Mouse (Mus musculus): ENCODE results near the gene Herc2. TPM values are rescaled to one million over a fixed set of nuclear protein-coding genes. Genes with fewer than 3 reads are reported as not detected.
"Not testable (repeated sequence)": the region's sequence is repeated elsewhere in the genome, so short reads cannot be mapped to it uniquely, and the experiment has no call there.

The Herc2 gene
- polyA plus RNA-seq (2012; rRNA removed) = 21.4 and 23.8 TPM in 2 replicates

DNA sequence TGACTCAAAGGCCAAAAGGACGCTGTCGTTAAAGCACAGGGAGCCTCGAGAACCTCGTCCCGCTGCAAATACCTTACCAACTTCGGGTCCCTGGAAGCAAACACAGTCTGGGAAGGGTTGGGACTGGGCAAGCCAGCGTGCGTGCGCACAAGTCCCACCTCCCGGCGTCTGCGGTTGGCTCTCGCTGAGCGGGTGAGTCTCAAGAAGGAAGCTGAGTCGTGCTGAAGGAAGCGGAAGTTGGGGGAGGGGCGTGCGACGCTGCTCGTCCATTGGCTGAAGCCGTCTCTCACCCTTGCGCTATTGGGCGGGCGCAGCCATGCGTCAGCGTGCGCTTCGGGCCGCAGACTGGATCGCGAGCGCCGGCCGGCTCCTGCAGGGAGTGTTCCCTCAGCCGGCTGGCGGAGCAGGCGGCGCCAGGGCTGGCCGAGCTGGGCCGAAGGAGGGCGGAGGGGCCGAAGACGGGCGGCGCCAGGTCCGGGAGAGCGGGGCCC, at the start of gene Herc2:
TSS of gene Herc2 (plus strand) at position 366 of the 491 bp plus-strand sequence.
- DNase-seq (ENCODE audit: low read depth) = peak; percentile 83

GRCm38 (mm10) chr7:56010318-56011017, 39.5 kb upstream of the Herc2 start:
- DNase-seq (ENCODE audit: low read depth) = no peak

- DNase-seq (ENCODE audit: low read depth) = no peak
Observed at GRCm38 (mm10) chr7:56011018-56011333, 39.0 kb upstream of the Herc2 start.

DNA sequence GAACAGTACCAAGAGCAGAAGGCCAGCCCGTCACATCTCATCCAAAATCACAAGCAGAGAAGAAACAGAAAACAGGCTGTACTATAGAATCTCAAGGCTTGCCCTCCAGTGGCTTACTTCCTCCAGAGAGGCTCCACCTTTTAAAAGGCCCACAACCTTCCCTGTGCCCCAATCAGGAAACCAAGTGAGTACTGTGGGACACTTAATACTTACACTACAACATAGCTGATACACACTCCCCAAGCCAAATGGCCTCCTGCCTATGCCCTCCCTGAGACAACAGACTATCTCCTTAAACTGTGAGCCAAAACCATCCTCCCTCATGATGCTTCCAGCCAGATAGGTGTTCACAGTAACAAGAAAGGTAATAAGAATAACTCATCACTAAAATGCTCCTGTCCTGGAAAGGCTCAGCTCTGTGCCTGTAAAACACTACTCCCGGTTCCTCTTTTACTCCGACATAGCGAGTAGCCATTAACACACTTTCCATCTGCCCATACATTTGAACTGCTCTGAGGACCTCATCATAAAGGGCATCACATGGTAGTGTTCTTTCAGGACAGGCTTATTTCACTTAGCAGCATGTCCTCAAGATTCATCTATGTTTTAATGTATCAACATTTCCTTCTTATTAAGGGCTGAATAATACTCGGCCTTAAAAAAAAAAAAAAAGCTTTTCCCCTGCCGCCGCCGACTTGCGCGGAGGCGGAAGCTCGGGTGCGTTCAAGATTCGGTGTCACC, 36.6 kb upstream of the Herc2 start:
- DNase-seq (ENCODE audit: low read depth) = no peak

GRCm38 (mm10) chr7:56014002-56014702, 35.8 kb upstream of the Herc2 start:
- not testable (repeated sequence) for DNase-seq (ENCODE audit: low read depth)

GRCm38 (mm10) chr7:56015172-56015571, 34.8 kb upstream of the Herc2 start:
- DNase-seq (ENCODE audit: low read depth) = no peak

- no peak for DNase-seq (ENCODE audit: low read depth)
Observed at GRCm38 (mm10) chr7:56015837-56016236, 34.2 kb upstream of the Herc2 start.

DNA sequence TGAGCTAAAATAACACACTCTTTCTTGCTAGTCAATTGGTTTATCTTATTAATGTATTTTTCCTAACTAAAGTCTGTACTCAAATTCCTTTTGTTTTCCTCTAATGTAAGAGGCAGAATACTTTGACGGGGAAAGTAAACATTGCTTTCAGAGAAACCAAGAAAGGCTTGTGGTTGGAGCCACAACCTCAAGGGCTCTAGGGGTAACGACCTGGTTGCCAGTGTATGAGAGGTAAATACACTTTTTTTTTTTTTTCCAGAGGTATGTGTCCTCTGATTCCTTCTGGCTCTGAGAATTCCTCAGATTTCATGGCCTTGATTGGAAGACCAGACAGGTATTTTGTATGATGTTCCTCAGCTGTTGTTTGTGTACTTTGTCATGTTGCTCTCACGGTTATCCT, 32.2 kb upstream of the Herc2 start:
- no peak for DNase-seq (ENCODE audit: low read depth)

DNA sequence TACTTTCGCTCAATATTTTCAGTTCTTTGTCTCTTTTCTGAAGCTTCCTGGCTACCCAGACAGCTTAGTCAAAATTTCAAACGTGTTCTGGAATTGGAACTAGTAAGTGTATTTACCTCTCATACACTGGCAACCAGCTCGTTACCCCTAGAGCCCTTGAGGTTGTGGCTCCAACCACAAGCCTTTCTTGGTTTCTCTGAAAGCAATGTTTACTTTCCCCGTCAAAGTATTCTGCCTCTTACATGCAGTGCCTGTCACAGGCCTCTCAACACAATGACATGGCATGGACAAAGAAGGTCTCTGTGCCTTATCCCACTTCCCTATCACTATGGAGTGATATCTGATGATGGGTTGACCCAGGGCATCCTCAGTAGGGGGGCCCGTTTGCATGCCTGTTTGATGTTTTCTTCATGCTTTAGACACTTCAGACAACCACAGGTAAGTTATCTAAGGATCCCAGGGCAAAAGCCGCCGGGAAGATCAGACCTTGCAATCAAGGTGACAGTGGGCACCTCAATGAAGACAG, 31.5 kb upstream of the Herc2 start:
- DNase-seq (ENCODE audit: low read depth) = no peak

GRCm38 (mm10) chr7:56018972-56019929, 30.7 kb upstream of the Herc2 start:
- no peak for DNase-seq (ENCODE audit: low read depth)

- DNase-seq (ENCODE audit: low read depth) = no peak
Observed at GRCm38 (mm10) chr7:56019930-56020253, 30.1 kb upstream of the Herc2 start, which contains the start of gene Nipa1. Gene Nipa1, minus strand, starts transcription at chr7:56019954.

GRCm38 (mm10) chr7:56023586-56023985, 26.4 kb upstream of the Herc2 start:
- no peak for DNase-seq (ENCODE audit: low read depth)

- no peak for DNase-seq (ENCODE audit: low read depth)
Observed at GRCm38 (mm10) chr7:56042353-56042752, 7.6 kb upstream of the Herc2 start.

- DNase-seq (ENCODE audit: low read depth) = no peak
Observed at GRCm38 (mm10) chr7:56043577-56044266, 6.3 kb upstream of the Herc2 start.

- no peak for DNase-seq (ENCODE audit: low read depth)
Observed at GRCm38 (mm10) chr7:56044267-56044629, 5.7 kb upstream of the Herc2 start.

DNA sequence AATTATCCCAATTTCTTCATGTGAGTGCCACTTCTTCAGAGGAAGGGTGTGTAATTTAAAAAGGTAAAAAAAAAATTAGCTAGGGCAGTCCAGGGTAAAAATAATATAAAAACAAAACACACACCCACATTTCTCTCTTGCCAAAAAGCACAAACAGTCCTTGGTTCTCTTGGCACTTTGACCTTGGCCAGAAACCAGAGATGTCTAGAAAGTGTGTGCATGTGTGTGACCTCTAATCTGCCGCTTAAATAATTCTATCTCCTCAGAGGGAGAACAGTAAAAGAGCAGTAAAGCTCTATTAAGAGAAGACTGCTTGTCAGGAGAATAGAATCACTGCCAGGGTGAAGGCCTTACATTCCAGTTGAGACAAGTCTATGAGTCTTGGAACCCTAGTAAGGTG, 2.8 kb upstream of the Herc2 start:
- no peak for DNase-seq (ENCODE audit: low read depth)

DNA sequence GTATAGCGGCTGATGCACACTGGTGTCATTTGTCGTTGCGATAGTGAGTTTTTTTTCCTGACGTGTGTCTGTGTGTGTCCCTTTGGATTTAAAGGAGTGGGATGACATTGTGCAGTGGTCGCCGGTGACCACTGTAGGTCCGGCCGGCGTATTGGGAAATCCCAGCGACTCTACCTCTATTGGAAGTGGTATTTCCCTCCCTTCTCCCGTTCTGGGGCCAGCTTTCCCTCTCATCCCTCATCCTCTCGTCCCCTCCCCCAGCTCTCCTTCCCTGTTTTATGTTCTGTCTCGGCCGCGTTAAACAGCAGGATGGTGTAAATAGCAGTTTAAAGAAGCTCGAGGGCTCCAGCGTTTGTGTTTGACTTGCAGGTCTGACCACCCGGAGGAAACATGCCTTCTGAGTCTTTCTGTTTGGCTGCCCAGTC, 503 bp downstream of the Herc2 start:
- DNase-seq (ENCODE audit: low read depth) = no peak

- DNase-seq (ENCODE audit: low read depth) = no peak
Observed at GRCm38 (mm10) chr7:56052996-56053395, 3.0 kb downstream of the Herc2 start.

DNA sequence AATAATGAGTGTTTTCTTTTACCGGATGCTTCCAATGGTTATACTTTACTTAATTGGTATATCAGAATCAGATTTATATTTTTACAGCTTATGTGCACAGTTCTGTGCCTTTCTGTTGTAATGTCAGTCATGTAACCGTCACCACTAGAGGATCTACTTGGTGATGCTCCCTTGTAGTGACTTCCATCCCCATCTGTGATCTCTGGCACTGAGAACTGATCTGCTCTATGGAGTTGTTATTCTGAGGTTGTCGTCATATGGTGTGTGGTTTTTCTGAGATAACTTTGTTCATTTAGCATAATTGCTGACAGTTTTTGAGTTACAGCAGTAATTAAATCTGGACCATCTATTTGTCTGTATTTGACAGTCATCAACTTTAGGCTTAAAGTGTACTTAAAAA, 5.3 kb downstream of the Herc2 start:
- no peak for DNase-seq (ENCODE audit: low read depth)

DNA sequence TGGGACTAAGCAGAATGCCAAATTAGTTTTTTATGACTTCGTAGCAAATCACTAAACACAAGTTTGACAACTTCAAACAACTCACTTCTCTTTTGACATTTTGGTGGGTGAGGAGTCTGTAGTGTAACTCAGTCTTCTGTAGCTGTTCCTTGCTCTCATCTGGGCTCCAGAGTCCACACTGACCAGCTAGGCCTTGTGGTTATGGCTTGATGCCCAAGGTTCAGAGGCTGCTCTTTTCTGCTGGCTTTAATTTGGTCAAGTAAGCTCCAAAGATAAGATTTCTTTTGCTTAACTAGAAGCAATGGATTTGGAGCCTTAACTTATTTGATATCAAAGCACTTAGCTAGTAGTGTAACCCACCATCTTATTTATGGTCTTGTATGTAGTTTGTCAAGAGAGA, 14.9 kb downstream of the Herc2 start:
- DNase-seq (ENCODE audit: low read depth) = no peak

- no peak for DNase-seq (ENCODE audit: low read depth)
Observed at GRCm38 (mm10) chr7:56066136-56066535, 16.1 kb downstream of the Herc2 start.
